Mouse (Mus musculus) C2C12 (cell line): Measurements from ENCODE around the gene Rpl3.

Source experiments
- CTCF ChIP-seq: IDR thresholded peaks from one replicate; pipeline ENCODE4 v1.5.1; 2011; ENCODE audit not compliant: control insufficient read depth, insufficient read depth, insufficient read length
- MYOG ChIP-seq: IDR thresholded peaks from one replicate; pipeline ENCODE4 v1.6.1; 2011; ENCODE audit not compliant: control insufficient read depth, insufficient read length; ENCODE audit errors: extremely low read depth

DNA sequence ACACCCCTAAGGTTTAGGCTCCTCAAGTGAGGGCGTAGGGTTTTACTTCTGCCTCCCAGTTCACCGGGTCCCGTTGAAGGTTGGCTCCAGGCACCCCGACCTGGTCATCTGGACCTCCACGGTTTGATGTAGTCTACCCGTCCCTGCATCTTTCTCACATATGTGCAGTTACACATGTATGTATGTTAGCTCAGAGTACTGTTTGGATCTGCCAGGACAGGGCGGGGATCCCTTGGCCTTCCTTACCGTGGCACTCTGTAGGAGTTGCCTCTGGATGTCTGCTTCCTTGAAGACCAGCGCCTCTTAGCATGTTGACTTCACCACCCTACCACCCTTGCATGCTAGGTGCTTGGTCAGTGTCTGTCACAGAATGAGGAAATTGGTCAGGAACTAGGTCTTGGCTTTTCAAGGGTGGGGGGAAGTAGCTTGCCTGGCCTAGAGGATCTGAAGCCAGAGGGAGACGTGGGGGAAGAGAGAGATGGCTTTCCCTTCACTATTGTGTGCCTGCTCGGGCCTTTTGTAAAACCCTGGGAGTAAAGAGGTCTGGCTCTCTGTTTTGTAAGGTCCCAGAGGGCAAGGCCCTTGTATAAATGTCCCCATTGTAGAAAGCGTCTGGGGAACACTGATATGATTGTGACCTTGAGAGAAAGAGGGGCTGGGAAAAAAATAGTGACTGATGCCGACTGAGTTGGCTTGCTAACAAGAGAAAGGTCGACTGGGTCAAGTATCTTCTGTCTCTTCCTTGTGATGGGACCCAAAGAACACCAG lies 42.2 kb upstream of the Rpl3 start:
- no peak for TF ChIP-seq CTCF
- no peak for TF ChIP-seq MYOG
